Mouse (Mus musculus) lung, embryonic 14.5 days (tissue): ENCODE measurements at regions not wholly inside any gene's neighbourhood (a gene's known extent, or its start where the extent isn't known, plus 50 kb on each side); places are given as distances from the start of the nearest gene placed in this dataset.

Source experiments
- ATAC-seq: fragments of 200-750 bp; cut with Nextera tagmentation; 2 replicates; pipeline ENCODE4 v1.8.0; 2017; ENCODE audit warnings: mild to moderate bottlenecking, moderate TSS enrichment, moderate library complexity; ENCODE audit not compliant: insufficient read depth
- DNase-seq: peaks from one replicate; pipeline ENCODE4 v3.0.0-alpha.2; 2015
- H3K27ac ChIP-seq: fragments of 300-500 bp; sonication (generic); 2 replicates; pipeline ENCODE4 v1.5.1; 2014; ENCODE audit warnings: low read depth, mild to moderate bottlenecking, moderate library complexity
- H3K27me3 ChIP-seq: fragments of 300-500 bp; sonication (generic); 2 replicates; pipeline ENCODE4 v1.6.1; 2014; ENCODE audit warnings: low read length, control low read depth; ENCODE audit not compliant: insufficient read depth
- H3K36me3 ChIP-seq: fragments of 300-500 bp; sonication (generic); 2 replicates; pipeline ENCODE4 v1.6.1; 2014; ENCODE audit warnings: control low read depth; ENCODE audit not compliant: insufficient read depth
- H3K4me1 ChIP-seq: fragments of 300-500 bp; sonication (generic); 2 replicates; pipeline ENCODE4 v1.6.1; 2014; ENCODE audit warnings: antibody characterized with exemption, control low read depth; ENCODE audit not compliant: insufficient read depth
- H3K4me2 ChIP-seq: fragments of 300-500 bp; sonication (generic); 2 replicates; pipeline ENCODE4 v1.6.1; 2014; ENCODE audit warnings: mild to moderate bottlenecking
- H3K4me3 ChIP-seq: fragments of 300-500 bp; sonication (generic); 2 replicates; pipeline ENCODE4 v1.5.1; 2014; ENCODE audit warnings: low read depth, low read length
- H3K9ac ChIP-seq: fragments of 300-500 bp; sonication (generic); 2 replicates; pipeline ENCODE4 v1.6.1; 2014
- H3K9me3 ChIP-seq: fragments of 300-500 bp; sonication (generic); 2 replicates; pipeline ENCODE4 v1.6.1; 2016; ENCODE audit warnings: low read depth, low read length, control low read depth
- CTCF ChIP-seq: IDR thresholded peaks from 2 replicates; pipeline ENCODE4 v1.5.1; 2016; ENCODE audit warnings: antibody characterized with exemption, low read depth
- WGBS: fragments of 180-500 bp; shearing (Covaris S2); extraction: QIAGEN DNeasy Blood & Tissue Kit; methylation state at CpG from one replicate; pipeline ENCODE4 v1.1.7; 2014; 5-methylcytosine and 5-hydroxymethylcytosine counted together

GRCm38 (mm10) chr13:3752334-3752733 lies 51.8 kb downstream of the Calml3 start:
- TF ChIP-seq CTCF = no peak
- no peak overlapping the region for H3K4me2 ChIP-seq
- no peaks in the 10 kb centered on the region for H3K9me3 ChIP-seq
- DNase-seq = no peak
- no peaks in the 10 kb centered on the region for H3K36me3 ChIP-seq
- H3K27ac ChIP-seq = no peak overlapping the region
- H3K4me1 ChIP-seq = peaks cover 8% of the 10 kb centered on the region
- WGBS = 78% methylated on average over 5 of the region's 5 CpGs
- H3K9ac ChIP-seq = no peak overlapping the region
- no peaks in the 10 kb centered on the region for H3K27me3 ChIP-seq
- ATAC-seq = no peak
- H3K4me3 ChIP-seq = no peak overlapping the region

- Histone ChIP-seq H3K27ac (peak overlapping the region; percentile 73; the same call in 1 of the 2 replicates), H3K4me3 (no peak overlapping the region), H3K27me3 (no peaks in the 10 kb centered on the region), H3K4me2 (no peak overlapping the region), H3K9me3 (no peaks in the 10 kb centered on the region), H3K36me3 (no peaks in the 10 kb centered on the region), H3K4me1 (peaks cover 8% of the 10 kb centered on the region), H3K9ac (no peak overlapping the region)
- WGBS = 47% methylated on average over 1 of the region's 1 CpGs
- ATAC-seq (peak; percentile 77), DNase-seq (peak; percentile 53)
- no peak for TF ChIP-seq CTCF
Observed at GRCm38 (mm10) chr13:3751222-3751621, 52.9 kb downstream of the Calml3 start.

DNA sequence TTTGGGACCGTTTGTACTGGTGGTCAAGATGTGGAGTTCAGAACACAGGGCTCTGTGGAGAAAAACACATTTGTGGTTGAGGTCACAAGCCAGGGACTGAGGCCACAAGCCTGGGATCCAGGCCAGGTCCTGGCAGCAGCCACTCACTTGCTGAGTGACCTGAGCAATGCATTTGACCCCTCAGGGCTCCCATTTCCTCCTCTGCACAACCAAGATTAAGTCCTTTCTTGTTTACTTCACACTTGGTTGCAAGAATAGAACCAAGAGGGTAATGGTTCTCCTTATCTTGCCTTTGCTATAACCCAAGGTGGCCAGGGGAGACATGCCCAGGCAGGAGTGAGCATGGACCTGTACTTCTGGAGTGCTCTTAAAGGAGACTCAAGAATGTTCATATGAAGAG lies 53.4 kb downstream of the Calml3 start:
- peak overlapping the region; percentile 73 for H3K27ac ChIP-seq
- TF ChIP-seq CTCF = no peak
- H3K9me3 ChIP-seq = no peaks in the 10 kb centered on the region
- no peak overlapping the region for H3K9ac ChIP-seq
- H3K4me3 ChIP-seq = no peak overlapping the region
- H3K4me2 ChIP-seq = no peak overlapping the region
- H3K4me1 ChIP-seq = peaks cover 8% of the 10 kb centered on the region
- ATAC-seq (peak; percentile 59), DNase-seq (peak; percentile 37)
- H3K36me3 ChIP-seq = no peaks in the 10 kb centered on the region
- no peaks in the 10 kb centered on the region for H3K27me3 ChIP-seq
- WGBS = 35% methylated on average over 1 of the region's 1 CpGs

- Histone ChIP-seq H3K4me1 (peaks cover 8% of the 10 kb centered on the region), H3K4me2 (no peak overlapping the region), H3K4me3 (no peak overlapping the region), H3K36me3 (no peaks in the 10 kb centered on the region), H3K27ac (no peak overlapping the region; the same call in 1 of the 2 replicates), H3K9me3 (no peaks in the 10 kb centered on the region), H3K9ac (no peak overlapping the region), H3K27me3 (no peaks in the 10 kb centered on the region)
- DNase-seq = no peak
- no peak for TF ChIP-seq CTCF
- ATAC-seq = no peak
- 65% methylated on average over 3 of the region's 3 CpGs for WGBS
Observed at GRCm38 (mm10) chr13:3749646-3750045, 54.5 kb downstream of the Calml3 start.

- Histone ChIP-seq H3K27me3 (no peaks in the 10 kb centered on the region), H3K4me3 (no peak overlapping the region), H3K4me2 (no peak overlapping the region), H3K36me3 (no peaks in the 10 kb centered on the region), H3K9ac (no peak overlapping the region), H3K27ac (no peak overlapping the region), H3K4me1 (peaks cover 10% of the 10 kb centered on the region), H3K9me3 (no peaks in the 10 kb centered on the region)
- 85% methylated on average over 5 of the region's 5 CpGs for WGBS
- ATAC-seq = no peak
- TF ChIP-seq CTCF = no peak
- DNase-seq = no peak
Observed at GRCm38 (mm10) chr13:3748859-3749258, 55.3 kb downstream of the Calml3 start.

DNA sequence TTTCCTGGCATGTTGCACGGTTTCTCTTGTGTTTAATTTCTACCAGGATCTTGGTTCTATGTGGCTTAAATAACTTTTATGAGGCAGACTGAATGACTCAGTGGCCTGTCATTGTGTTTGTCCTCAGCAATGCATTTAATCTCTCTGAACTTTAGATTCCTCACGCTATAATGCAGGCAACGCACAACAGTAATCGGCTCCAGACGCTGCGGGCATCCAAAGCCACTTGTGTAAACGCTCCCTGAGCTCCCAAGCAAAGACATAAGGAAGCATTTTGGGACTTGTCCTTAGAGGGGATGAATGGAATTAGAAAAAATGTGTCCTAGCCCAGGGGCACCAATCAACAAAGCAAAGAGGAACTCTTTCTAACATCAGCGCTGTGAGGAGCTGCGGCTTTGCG lies 57.6 kb downstream of the Calml3 start:
- ATAC-seq (no peak), DNase-seq (no peak)
- Histone ChIP-seq H3K9ac (no peak overlapping the region), H3K36me3 (no peaks in the 10 kb centered on the region), H3K27me3 (no peaks in the 10 kb centered on the region), H3K4me2 (no peak overlapping the region), H3K4me3 (no peak overlapping the region), H3K4me1 (peaks cover 28% of the 10 kb centered on the region), H3K9me3 (no peaks in the 10 kb centered on the region), H3K27ac (peak overlapping the region; percentile 36; the same call in 1 of the 2 replicates)
- 70% methylated on average over 10 of the region's 10 CpGs for WGBS
- TF ChIP-seq CTCF = no peak

DNA sequence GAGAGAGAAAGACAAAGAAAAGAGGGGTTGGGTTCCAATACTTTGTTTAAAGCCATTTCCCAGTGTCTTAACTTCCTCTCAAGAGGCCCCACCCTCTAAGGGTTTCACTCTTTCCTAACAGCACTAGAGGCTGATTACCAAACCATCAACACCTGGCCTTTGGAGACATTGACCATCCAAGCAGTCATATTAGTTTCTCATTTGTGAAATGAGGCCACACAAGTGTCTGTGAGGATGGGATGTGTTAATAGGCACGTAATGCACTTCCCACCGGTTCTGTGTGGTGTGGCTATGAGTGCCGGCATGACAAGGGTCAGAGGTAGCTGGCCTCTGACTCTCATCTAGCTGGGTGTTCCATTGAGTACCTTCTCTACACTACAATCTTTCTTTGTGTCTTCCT lies 59.2 kb downstream of the Calml3 start:
- no peak for DNase-seq
- peaks cover 26% of the 10 kb centered on the region for H3K4me1 ChIP-seq
- 70% methylated on average over 3 of the region's 3 CpGs for WGBS

More for the DNA sequence above, 59.2 kb downstream of the Calml3 start:
- H3K27ac ChIP-seq = no peak overlapping the region
- no peak for TF ChIP-seq CTCF
- H3K9me3 ChIP-seq = no peaks in the 10 kb centered on the region
- H3K27me3 ChIP-seq = no peaks in the 10 kb centered on the region
- no peak overlapping the region for H3K9ac ChIP-seq
- no peak for ATAC-seq
- no peaks in the 10 kb centered on the region for H3K36me3 ChIP-seq
- no peak overlapping the region for H3K4me3 ChIP-seq
- no peak overlapping the region for H3K4me2 ChIP-seq
